Mouse (Mus musculus): Measurements from ENCODE around the gene Lama5.

DNA sequence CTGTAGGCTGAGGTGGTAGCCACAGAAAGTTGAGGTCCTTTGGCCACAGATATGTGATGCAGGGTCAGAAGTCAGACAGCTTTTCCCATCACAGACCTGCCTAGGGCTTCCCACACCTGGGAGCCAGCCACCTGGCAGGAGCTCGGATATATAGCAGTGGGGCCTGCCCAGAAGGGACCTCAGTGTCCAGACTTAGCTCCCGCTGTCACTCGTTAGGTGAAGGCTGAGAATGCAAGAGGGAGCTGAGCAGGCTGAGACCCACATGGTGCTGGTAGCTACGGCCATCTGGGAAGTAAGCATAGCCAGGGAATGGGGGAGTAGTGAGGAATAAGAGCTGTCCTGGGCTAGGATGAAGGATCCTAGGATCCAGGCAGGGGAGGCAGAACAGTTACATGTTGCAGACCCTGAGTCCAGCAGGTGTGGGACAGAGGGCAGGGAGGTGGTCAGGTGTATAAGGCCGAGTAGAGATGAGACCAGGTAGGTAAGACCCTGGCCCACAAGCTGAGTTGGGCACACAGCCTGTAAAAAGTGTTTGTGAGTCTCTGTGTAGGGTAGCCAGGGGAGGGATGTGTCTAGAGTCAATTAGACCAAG lies 46.2 kb upstream of the Lama5 start:
- TF ChIP-seq POLR2A (IDR thresholded peaks at IDR 0.05; ENCODE audit: borderline replicate concordance, low read depth, low read length) (no peak), CTCF (IDR thresholded peaks at IDR 0.05; ENCODE audit: low read depth, low read length) (no peak)

All from bone marrow macrophage, adult 2 months (primary cell).